Mouse (Mus musculus) hindbrain, embryonic 10.5 days (tissue): ENCODE results near the gene Fbxl17. TPM values are rescaled to one million over a fixed set of nuclear protein-coding genes. Genes with fewer than 3 reads are reported as not detected.

Experiments used
- DNase-seq: peaks from one replicate; pipeline ENCODE4 v3.0.0-alpha.2; 2017; ENCODE audit warnings: low spot score
- H3K27ac ChIP-seq: fragments of 300-500 bp; sonication (generic); 2 replicates; pipeline ENCODE4 v1.5.1; 2016; ENCODE audit warnings: mild to moderate bottlenecking, moderate library complexity
- H3K27me3 ChIP-seq: fragments of 300-500 bp; sonication (generic); 2 replicates; pipeline ENCODE4 v1.6.1; 2016; ENCODE audit warnings: mild to moderate bottlenecking; ENCODE audit not compliant: poor library complexity, insufficient read depth, severe bottlenecking
- H3K36me3 ChIP-seq: fragments of 300-500 bp; sonication (generic); 2 replicates; pipeline ENCODE4 v1.6.1; 2016; ENCODE audit warnings: mild to moderate bottlenecking, moderate library complexity
- H3K4me1 ChIP-seq: fragments of 300-500 bp; sonication (generic); replicated peaks from 2 replicates; pipeline ENCODE4 v1.6.1; 2016; ENCODE audit warnings: mild to moderate bottlenecking
- H3K4me3 ChIP-seq: fragments of 300-500 bp; sonication (generic); 2 replicates; pipeline ENCODE4 v1.5.1; 2016; ENCODE audit warnings: mild to moderate bottlenecking, moderate library complexity
- H3K9me3 ChIP-seq: fragments of 300-500 bp; sonication (generic); 2 replicates; pipeline ENCODE4 v1.6.1; 2016; ENCODE audit warnings: mild to moderate bottlenecking, moderate library complexity
- WGBS: fragments of 180-500 bp; shearing (Covaris S2); methylation state at CpG from one replicate; pipeline ENCODE4 v1.1.7; 2016; 5-methylcytosine and 5-hydroxymethylcytosine counted together
- polyA plus RNA-seq: library from polyadenylated mRNA; unstranded; fragments of >200 nt; fragmentation: Nextera tagmentation; extraction: Ambion mirVana; gene quantifications from 2 replicates; pipeline ENCODE4 v1.2.1, GENCODE M21; 2016

Fbxl17 gene
- polyA plus RNA-seq, 1 experiment from 2014 or later: 3.7 TPM

DNA sequence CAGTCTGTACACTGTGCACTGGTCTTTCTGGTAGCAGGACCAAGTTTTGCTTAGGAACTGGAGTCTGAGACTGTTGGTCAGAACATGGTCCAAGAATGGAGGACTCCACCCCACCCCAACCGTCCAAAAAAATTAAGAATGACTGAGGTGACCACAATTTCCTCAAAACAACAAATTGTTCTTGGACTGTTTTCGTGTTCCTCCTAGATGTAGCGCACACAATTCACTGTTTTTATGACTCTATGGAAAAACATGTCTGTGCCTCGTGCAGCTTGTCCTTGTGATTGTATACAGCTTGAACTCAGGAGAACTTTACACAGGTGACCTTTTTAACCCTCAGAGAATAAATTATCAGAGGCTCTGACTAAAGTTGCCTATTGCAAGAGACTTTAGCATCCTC is 220.7 kb downstream of the Fbxl17 start:
- Histone ChIP-seq H3K27ac (no peak overlapping the region), H3K27me3 (no peaks in the 10 kb centered on the region), H3K9me3 (no peaks in the 10 kb centered on the region), H3K4me1 (peaks cover 7% of the 10 kb centered on the region), H3K36me3 (no peaks in the 10 kb centered on the region), H3K4me3 (no peak overlapping the region)
- DNase-seq: no peak
- WGBS: 78% methylated on average over 4 of the region's 4 CpGs

DNA sequence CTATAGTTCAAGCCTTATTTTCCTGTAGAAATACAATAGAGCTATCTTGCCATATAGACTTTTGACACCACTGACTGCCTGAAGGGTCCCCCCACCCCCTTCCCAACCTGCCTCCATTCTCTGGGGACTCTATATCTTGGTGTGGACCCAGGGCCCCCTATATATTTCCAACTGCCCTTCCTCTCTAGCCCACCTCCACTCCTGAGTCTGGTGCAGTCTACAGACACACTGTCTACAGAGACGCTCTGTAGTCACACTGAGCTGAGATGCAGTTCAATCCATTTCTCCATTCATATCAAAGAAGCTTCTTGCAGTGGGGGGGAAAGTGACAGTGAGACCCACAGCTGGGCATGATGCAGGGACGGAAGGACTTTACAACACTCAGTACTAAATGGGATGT is 226.5 kb downstream of the Fbxl17 start:
- Histone ChIP-seq H3K36me3 (no peaks in the 10 kb centered on the region), H3K4me1 (peaks cover 10% of the 10 kb centered on the region), H3K4me3 (no peak overlapping the region), H3K9me3 (no peaks in the 10 kb centered on the region), H3K27me3 (no peaks in the 10 kb centered on the region), H3K27ac (no peak overlapping the region)
- DNase-seq: no peak
- WGBS: 73% methylated on average over 2 of the region's 2 CpGs

DNA sequence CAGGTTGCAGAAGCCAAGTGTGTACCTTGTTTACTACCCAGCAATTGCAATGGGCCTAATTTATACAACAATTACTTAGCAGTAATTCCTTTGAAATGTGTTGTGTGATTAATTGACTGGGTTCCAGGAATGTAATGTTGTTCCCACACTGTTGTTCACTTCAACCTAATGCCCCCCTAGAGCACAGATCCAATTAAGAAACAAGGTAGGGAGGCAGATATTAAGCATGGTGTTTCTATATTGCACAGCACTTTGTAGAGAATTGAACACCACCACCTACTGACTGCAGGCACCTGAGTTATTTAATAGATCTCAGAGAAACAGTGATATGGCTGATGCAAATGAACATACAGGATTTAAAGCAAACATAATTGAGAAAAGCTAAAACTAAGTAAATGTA is 226.9 kb downstream of the Fbxl17 start:
- Histone ChIP-seq H3K4me1 (peaks cover 10% of the 10 kb centered on the region), H3K9me3 (no peaks in the 10 kb centered on the region), H3K27me3 (no peaks in the 10 kb centered on the region), H3K4me3 (no peak overlapping the region), H3K36me3 (no peaks in the 10 kb centered on the region), H3K27ac (no peak overlapping the region)
- no peak for DNase-seq

DNA sequence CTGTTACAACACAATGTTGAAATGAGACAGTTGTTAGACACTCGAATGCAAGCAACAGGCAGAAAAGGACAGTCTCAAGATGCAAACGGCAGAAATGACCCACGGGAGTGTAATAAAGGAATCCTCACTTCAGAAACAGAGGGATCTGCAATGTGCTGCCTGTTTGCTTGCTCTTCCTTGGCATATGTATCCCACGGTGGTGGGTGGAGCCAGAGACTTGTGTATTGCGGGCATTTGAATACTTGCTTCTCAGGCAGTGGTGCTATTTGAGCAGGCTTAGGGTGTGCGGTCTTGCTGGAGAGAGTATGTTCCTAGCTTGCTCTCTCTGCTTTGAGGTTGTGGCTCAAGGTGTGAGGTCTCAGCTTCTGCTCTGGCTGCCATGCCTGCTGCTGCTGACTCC is 228.8 kb downstream of the Fbxl17 start:
- WGBS: 75% methylated on average over 6 of the region's 6 CpGs

DNA sequence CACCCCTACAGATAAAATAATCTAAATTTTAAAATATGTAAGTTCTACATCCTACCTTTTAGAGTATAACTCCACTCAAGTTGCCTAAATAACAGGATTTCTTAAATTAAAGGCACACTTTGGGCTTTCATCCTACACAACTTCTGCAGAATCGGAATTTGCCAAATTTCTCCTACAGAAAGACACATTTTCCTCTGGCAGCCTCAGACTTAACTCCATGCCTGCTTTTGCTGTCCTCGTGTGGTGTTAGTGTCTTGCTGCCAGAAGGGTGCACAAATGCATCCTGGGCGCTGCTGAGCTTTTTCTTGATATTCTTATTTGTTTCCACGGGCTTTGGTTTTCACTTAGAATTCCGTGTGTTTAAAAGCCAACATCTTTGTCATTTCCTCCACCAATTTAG is 229.3 kb downstream of the Fbxl17 start:
- Histone ChIP-seq H3K4me3 (no peak overlapping the region), H3K27ac (no peak overlapping the region), H3K4me1 (peaks cover 14% of the 10 kb centered on the region), H3K27me3 (no peaks in the 10 kb centered on the region), H3K36me3 (no peaks in the 10 kb centered on the region), H3K9me3 (no peaks in the 10 kb centered on the region)
- WGBS: 88% methylated on average over 5 of the region's 5 CpGs
- DNase-seq: no peak

More for the DNA sequence above, 228.8 kb downstream of the Fbxl17 start:
- H3K4me3 ChIP-seq: no peak overlapping the region
- DNase-seq: no peak
- H3K27me3 ChIP-seq: no peaks in the 10 kb centered on the region
- H3K9me3 ChIP-seq: no peaks in the 10 kb centered on the region
- H3K4me1 ChIP-seq: peaks cover 18% of the 10 kb centered on the region
- no peaks in the 10 kb centered on the region for H3K36me3 ChIP-seq
- H3K27ac ChIP-seq: no peak overlapping the region

DNA sequence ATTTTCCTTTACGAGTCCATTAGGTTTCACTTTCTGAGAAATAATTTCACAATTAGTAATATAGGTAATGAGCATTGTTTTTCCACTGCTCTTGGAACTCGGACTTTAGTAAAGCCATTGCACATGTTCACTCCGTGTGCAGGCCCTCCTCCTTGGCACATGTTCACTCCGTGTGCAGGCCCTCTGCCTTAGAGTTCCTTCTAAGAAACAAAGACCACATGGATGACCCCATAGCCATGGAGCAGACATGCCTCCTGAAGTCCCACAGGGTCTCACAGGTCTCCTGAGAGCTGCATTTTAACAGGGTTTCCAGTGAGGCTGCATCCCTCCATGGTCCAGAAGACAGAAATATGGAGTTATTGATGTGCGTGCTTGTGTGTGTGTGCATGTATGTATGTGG is 237.1 kb downstream of the Fbxl17 start:
- Histone ChIP-seq H3K4me3 (no peak overlapping the region), H3K27ac (no peak overlapping the region), H3K36me3 (no peaks in the 10 kb centered on the region), H3K27me3 (no peaks in the 10 kb centered on the region), H3K4me1 (peaks cover 5% of the 10 kb centered on the region), H3K9me3 (no peaks in the 10 kb centered on the region)
- WGBS: 90% methylated on average over 5 of the region's 5 CpGs
- no peak for DNase-seq

DNA sequence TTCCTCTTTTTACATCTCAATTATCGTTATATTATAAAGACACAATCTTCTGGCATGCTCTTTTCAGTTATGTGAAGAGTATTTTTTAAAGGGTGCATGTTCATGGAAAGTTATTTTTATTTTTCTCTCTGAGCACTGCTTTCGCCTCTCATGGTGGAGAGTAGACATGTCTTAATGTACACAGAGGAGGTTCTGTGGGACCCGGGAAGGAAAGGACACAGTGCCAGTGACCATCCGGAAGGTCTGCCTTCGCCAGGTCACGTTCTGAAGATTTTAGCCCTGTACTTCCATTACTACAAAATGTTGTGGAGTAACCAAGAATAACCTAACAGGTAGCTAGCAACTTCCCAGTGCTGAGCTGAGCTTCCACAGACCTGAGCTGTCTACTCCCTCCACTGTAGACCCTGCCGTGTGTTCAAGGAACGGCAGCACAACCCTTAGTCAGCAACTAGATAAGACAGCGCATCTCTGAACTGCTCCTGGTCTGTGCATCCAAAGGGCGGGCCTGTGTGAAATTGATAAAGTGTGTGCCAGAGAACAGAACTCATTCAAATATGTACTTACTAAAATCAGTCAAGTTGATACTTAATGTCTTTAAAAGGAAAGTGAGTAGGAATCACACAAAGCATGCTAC is 238.2 kb downstream of the Fbxl17 start:
- Histone ChIP-seq H3K4me3 (no peak overlapping the region), H3K36me3 (no peaks in the 10 kb centered on the region), H3K9me3 (no peaks in the 10 kb centered on the region), H3K4me1 (no peaks in the 10 kb centered on the region), H3K27me3 (no peaks in the 10 kb centered on the region), H3K27ac (no peak overlapping the region)
- DNase-seq: no peak
- WGBS: 90% methylated on average over 10 of the region's 10 CpGs

DNA sequence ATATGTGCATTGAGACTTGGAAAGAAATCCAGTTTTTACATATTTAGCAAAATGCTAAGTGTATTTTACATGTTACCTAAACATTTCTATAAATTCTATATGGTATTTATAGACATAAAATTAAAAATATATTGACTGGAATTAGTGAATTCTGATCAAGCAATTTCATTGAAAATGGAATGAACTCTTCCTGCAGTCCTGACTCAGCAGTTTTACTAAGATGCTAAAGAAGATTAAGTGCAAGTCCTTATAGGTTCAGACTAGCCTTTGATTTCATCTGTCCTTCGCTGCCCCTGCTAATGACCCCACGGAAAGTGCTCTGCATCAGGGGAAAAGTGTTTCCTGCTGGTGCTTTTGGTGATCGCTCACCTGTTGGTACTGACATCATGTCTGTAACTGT is 240.7 kb downstream of the Fbxl17 start:
- Histone ChIP-seq H3K9me3 (no peaks in the 10 kb centered on the region), H3K27me3 (no peaks in the 10 kb centered on the region), H3K27ac (no peak overlapping the region), H3K4me1 (no peaks in the 10 kb centered on the region), H3K36me3 (no peaks in the 10 kb centered on the region), H3K4me3 (no peak overlapping the region)
- DNase-seq: no peak
- 83% methylated on average over 3 of the region's 3 CpGs for WGBS

DNA sequence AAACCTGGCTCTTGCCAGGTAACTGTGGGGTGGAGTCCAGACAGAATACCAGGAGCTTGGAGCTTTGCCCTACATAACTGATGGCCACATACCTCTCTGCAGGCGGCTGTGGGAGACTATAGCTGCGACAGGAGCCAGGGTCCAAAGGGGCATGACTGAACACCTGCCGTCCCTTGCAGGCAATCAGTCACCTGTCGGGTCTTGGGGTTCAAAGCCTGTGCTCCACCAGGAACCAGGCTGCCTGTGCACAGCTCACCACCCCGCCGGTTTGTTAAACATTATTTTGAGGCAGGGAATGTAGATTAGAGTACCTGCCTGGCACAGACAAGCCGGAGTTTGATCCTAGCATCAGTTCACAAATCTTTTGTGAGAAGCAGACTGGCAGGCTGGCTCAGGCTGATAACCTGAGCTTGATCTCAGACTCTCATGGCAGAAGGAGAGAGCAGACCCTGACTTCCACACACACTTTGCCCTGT is 253.6 kb downstream of the Fbxl17 start:
- no peak overlapping the region for H3K4me3 ChIP-seq
- H3K27ac ChIP-seq: no peak overlapping the region
- no peak for DNase-seq
- H3K9me3 ChIP-seq: no peaks in the 10 kb centered on the region
- no peaks in the 10 kb centered on the region for H3K27me3 ChIP-seq
- WGBS: 90% methylated on average over 7 of the region's 7 CpGs
- H3K4me1 ChIP-seq: no peaks in the 10 kb centered on the region
- no peaks in the 10 kb centered on the region for H3K36me3 ChIP-seq

DNA sequence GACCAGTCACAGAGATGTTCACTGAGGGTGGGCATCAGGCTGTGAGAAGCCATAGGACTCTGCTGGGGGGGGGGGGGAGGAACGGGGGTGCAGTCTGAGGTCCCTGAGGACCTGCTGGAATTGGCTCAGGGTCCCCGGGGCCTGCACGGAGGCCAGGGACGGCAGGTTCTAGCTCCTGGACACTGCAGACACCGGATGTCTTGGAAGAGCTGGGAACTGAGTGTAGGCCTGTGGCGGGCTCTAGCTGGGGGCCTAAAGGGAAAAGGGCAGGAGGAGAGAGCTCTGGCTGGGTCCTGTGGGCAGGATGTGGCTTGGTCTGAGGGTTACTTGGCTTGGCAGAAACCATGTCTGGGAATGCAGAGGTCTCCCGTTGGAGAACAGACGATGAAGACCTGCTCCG is 254.3 kb downstream of the Fbxl17 start:
- WGBS: 92% methylated on average over 9 of the region's 9 CpGs
- Histone ChIP-seq H3K4me3 (no peak overlapping the region), H3K27me3 (no peaks in the 10 kb centered on the region), H3K4me1 (no peaks in the 10 kb centered on the region), H3K27ac (no peak overlapping the region), H3K9me3 (no peaks in the 10 kb centered on the region), H3K36me3 (no peaks in the 10 kb centered on the region)
- no peak for DNase-seq

DNA sequence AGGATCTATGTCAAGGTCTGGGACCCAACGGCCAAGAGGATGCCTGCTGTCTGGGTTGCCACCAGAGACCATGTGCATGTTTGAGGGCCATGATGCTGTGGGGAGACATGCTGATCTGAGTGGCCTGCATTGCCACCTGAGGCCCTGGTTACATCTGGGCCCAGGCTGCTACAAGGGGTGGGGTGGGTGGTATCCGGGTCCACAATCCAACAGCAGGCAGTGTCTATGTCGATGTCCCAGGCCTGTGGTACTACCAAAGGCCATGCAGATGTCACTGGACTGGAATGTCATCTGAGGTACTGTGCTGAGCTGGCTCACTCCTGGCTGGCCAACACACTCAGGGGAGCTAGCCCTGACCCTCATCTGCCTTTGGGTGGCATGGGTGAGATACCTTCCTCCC is 257.1 kb downstream of the Fbxl17 start:
- DNase-seq: no peak
- no peaks in the 10 kb centered on the region for H3K27me3 ChIP-seq
- WGBS: 92% methylated on average over 3 of the region's 3 CpGs
- H3K36me3 ChIP-seq: no peaks in the 10 kb centered on the region
- no peaks in the 10 kb centered on the region for H3K4me1 ChIP-seq
- no peak overlapping the region for H3K27ac ChIP-seq
- H3K9me3 ChIP-seq: no peaks in the 10 kb centered on the region
- no peak overlapping the region for H3K4me3 ChIP-seq

DNA sequence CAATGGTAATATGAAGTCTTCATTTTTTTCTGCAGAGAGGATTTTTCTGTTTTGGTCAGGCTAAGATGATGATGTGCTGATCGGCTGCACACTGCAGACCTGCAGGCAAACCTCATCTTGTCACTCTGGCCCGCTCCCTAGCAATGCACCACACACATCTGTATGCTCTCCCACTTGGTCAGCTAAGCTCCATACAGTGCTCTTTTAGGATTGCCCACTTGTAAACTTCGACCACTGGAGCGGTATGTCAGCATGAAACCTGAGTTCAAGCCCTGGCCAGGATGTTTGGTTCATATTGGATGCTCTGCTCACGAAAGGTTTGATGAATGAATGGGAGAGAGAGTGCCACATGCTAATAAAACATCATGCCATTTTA is 259.1 kb downstream of the Fbxl17 start:
- H3K9me3 ChIP-seq: no peaks in the 10 kb centered on the region
- no peaks in the 10 kb centered on the region for H3K36me3 ChIP-seq
- no peak overlapping the region for H3K4me3 ChIP-seq
- WGBS: 93% methylated on average over 5 of the region's 5 CpGs
- DNase-seq: no peak
- H3K4me1 ChIP-seq: peaks cover 2% of the 10 kb centered on the region; the same call in 1 of the 2 replicates
- no peaks in the 10 kb centered on the region for H3K27me3 ChIP-seq
- H3K27ac ChIP-seq: no peak overlapping the region

DNA sequence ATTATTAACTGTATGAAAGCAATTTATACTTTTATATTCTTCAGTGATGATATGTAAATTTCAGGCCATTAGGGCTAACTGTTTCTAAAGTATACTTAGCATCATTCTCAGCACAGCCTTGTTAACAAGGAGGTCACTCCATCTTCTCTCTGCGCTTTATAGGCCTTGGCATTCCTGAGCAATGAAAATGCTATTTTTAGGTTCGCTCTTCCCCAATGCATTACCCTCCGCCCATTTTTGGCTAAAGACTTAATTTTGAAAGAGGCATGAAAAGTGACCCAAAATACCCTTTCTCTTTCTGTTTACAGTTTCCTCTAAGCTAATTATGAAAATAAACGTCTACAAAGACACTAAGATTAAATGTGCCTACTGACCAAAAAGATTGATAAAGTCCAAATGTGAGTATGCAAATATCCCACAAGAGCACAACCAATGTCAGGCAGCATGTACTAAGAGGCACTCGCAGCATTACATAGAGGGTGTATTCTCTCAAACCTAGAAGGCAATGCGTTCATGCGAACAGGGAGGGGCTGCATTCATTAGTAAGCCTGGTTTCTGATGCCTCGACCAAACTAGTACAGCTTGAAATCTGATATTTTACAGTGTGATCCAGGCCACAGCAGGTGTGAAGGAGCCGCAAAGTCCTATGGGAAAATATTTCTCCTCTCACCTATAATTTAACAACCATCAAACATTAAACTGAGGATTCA is 259.6 kb downstream of the Fbxl17 start:
- no peaks in the 10 kb centered on the region for H3K27me3 ChIP-seq
- no peak overlapping the region for H3K4me3 ChIP-seq
- no peak for DNase-seq
- H3K9me3 ChIP-seq: no peaks in the 10 kb centered on the region
- peaks cover 3% of the 10 kb centered on the region; the same call in 1 of the 2 replicates for H3K4me1 ChIP-seq
- WGBS: 85% methylated on average over 9 of the region's 9 CpGs
- H3K36me3 ChIP-seq: no peaks in the 10 kb centered on the region
- no peak overlapping the region for H3K27ac ChIP-seq
